Mouse (Mus musculus) ES-Bruce4 (cell line): ENCODE measurements at regions not wholly inside any gene's neighbourhood (a gene's known extent, or its start where the extent isn't known, plus 50 kb on each side); places are given as distances from the start of the nearest gene placed in this dataset.
"Not testable (repeated sequence)": the region's sequence is repeated elsewhere in the genome, so short reads cannot be mapped to it uniquely, and the experiment has no call there.

Experiments
- H3K27ac ChIP-seq: 2 replicates; pipeline ENCODE4 v1.5.1; 2012; ENCODE audit warnings: low read length, inconsistent platforms; ENCODE audit not compliant: insufficient read depth
- H3K27me3 ChIP-seq: 2 replicates; pipeline ENCODE4 v1.6.1; 2012; ENCODE audit warnings: mild to moderate bottlenecking, low read length, inconsistent platforms; ENCODE audit not compliant: control insufficient read depth, poor library complexity, insufficient read depth, severe bottlenecking
- H3K36me3 ChIP-seq: 2 replicates; pipeline ENCODE4 v1.6.1; 2012; ENCODE audit warnings: inconsistent platforms, mild to moderate bottlenecking, low read length, moderate library complexity; ENCODE audit not compliant: control insufficient read depth, poor library complexity, insufficient read depth, severe bottlenecking
- H3K4me1 ChIP-seq: one replicate; pipeline ENCODE4 v1.8.1; 2011; ENCODE audit warnings: low read length; ENCODE audit not compliant: control insufficient read depth, insufficient read depth
- H3K4me3 ChIP-seq: 2 replicates; pipeline ENCODE4 v1.5.1; 2011; ENCODE audit warnings: low read depth, mild to moderate bottlenecking, low read length
- H3K9ac ChIP-seq: 2 replicates; pipeline ENCODE4 v1.6.1; 2012; ENCODE audit warnings: low read depth, mild to moderate bottlenecking, inconsistent platforms; ENCODE audit not compliant: poor library complexity, severe bottlenecking
- H3K9me3 ChIP-seq: replicated peaks from 2 replicates; pipeline ENCODE4 v1.6.1; 2012; ENCODE audit warnings: mild to moderate bottlenecking, low read length, inconsistent platforms; ENCODE audit not compliant: control insufficient read depth, poor library complexity, insufficient read depth, severe bottlenecking
- CTCF ChIP-seq: IDR thresholded peaks from one replicate; pipeline ENCODE4 v1.8.1; 2011; ENCODE audit warnings: low read depth, low read length
- EP300 ChIP-seq: IDR thresholded peaks from 2 replicates; pipeline ENCODE4 v1.6.1; 2011; ENCODE audit warnings: low read depth, low read length; ENCODE audit not compliant: insufficient read depth
- POLR2A ChIP-seq: IDR thresholded peaks from one replicate; pipeline ENCODE4 v1.8.1; 2011; ENCODE audit warnings: low read length; ENCODE audit not compliant: insufficient read depth

DNA sequence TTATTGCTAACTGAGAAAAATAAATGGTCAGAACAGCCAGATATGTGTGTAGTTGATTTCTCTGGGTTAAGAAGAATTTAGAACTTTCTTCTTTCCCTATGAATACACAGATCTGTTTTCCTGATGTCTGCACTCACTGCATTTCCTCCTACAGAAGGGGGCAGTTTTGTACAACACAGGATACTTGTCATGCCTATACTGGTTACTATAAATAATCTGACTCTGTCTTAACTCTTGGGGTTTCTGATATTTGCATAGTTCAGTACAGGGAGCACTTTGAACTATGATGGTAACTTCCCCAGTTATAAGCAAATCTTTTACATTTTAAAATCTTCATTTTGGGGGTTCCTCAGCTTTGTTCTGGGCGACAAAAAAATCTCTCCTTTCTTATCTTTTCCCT lies 198.7 kb upstream of the Myo3a start:
- Histone ChIP-seq H3K4me3 (no peak overlapping the region), H3K27ac (no peak overlapping the region), H3K4me1 (no peaks in the 10 kb centered on the region), H3K27me3 (no peaks in the 10 kb centered on the region), H3K36me3 (no peaks in the 10 kb centered on the region), H3K9ac (no peak overlapping the region), H3K9me3 (no peaks in the 10 kb centered on the region)
- TF ChIP-seq EP300 (no peak), POLR2A (no peak), CTCF (no peak)

DNA sequence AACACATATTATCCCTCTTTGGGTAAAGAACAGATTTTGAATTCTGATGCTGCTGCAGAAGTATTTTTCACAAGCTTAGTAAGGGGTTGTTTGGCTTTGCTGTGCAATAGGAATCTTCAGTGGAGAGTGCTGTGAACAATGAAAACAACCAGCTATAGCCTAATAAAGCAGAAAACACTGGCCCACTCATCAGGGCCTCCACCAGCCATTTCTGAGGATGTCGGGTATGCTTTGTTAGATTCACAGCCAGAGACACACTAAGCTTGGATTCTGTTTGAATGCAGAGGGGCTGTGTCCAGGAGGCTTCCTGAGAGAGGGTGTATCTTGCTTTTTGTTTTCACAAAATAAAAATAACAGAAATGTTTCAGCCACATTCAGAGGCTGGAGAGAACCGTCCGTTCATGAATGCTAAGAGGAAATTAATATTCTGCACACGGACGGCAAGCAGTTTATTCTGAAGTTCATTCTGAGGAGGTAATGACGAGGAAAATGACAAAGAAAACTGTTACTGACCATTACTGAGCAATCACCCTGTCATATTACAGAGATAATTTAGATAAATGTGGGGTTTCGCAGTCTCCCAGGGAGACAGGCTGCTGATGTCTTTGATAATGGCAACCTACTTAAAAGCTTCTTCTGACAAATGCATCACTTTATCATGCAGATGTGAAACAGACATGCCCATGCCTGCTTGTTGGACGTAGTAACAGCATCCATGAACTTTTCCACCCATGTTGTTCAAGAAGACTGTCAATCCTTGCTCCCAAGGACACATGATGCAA lies 198.1 kb upstream of the Myo3a start:
- no peak overlapping the region for H3K9ac ChIP-seq
- no peaks in the 10 kb centered on the region for H3K27me3 ChIP-seq
- H3K4me3 ChIP-seq, result no peak overlapping the region
- H3K27ac ChIP-seq, result no peak overlapping the region
- no peaks in the 10 kb centered on the region for H3K36me3 ChIP-seq
- TF ChIP-seq CTCF, result no peak
- H3K4me1 ChIP-seq, result no peaks in the 10 kb centered on the region
- H3K9me3 ChIP-seq, result no peaks in the 10 kb centered on the region

- H3K4me3 ChIP-seq, result no peak overlapping the region
- H3K27me3 ChIP-seq, result no peaks in the 10 kb centered on the region
- no peaks in the 10 kb centered on the region for H3K9me3 ChIP-seq
- TF ChIP-seq CTCF, result no peak
- TF ChIP-seq EP300, result no peak
- no peak for TF ChIP-seq POLR2A
- H3K27ac ChIP-seq, result no peak overlapping the region
- H3K36me3 ChIP-seq, result no peaks in the 10 kb centered on the region
- H3K4me1 ChIP-seq, result no peaks in the 10 kb centered on the region
- no peak overlapping the region for H3K9ac ChIP-seq
Observed at GRCm38 (mm10) chr2:22029804-22030194, 197.5 kb upstream of the Myo3a start.

DNA sequence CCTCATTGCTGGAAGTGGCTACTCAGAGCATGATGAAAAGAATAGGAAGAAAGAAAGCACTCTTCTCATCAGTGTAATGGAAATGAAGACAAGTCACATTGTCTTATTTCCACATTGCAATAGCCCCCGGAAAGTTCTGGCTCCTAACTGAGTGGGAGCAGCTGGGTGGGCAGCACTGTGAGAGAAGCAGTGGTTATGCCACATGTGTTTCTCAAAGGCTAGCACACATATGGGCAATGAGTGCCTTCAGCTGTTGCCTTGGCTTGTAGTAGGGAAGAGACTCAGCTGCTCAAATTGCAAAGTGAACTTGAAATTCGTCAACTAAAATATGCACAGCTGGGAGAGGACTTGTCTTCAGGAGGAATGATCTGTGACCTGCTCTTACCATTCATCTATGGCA lies 190.5 kb upstream of the Myo3a start:
- no peak for TF ChIP-seq POLR2A
- TF ChIP-seq EP300, result no peak
- no peak for TF ChIP-seq CTCF
- no peak overlapping the region for H3K4me3 ChIP-seq
- H3K9me3 ChIP-seq, result no peaks in the 10 kb centered on the region
- peaks cover 3% of the 10 kb centered on the region for H3K4me1 ChIP-seq
- no peaks in the 10 kb centered on the region for H3K36me3 ChIP-seq
- no peak overlapping the region for H3K27ac ChIP-seq
- no peak overlapping the region for H3K9ac ChIP-seq
- H3K27me3 ChIP-seq, result no peaks in the 10 kb centered on the region

DNA sequence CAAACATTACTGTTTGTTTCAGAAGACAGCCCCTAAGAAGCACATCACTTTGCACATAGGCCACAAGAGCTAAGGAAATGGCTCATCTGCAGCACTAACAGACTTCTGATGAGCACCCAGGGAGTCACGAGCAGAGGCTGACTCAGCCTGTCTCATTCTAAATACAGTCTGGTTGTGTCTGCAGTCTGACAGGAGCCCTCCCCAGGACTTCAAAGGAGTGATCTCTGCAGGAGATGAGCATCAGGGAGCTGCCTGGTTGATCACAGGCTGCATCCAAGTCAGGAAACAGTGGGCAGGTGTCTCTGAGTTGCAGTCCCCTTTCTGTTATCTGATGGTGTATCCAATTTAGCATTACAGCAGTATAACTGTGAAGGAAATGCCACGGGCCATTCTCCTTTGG lies 188.5 kb upstream of the Myo3a start:
- Histone ChIP-seq H3K27ac (no peak overlapping the region), H3K27me3 (no peaks in the 10 kb centered on the region), H3K4me3 (no peak overlapping the region), H3K9ac (no peak overlapping the region), H3K4me1 (peaks cover 3% of the 10 kb centered on the region), H3K9me3 (peaks cover 5% of the 10 kb centered on the region; the same call in 1 of the 2 replicates), H3K36me3 (no peaks in the 10 kb centered on the region)
- TF ChIP-seq EP300 (no peak), CTCF (no peak), POLR2A (no peak)

DNA sequence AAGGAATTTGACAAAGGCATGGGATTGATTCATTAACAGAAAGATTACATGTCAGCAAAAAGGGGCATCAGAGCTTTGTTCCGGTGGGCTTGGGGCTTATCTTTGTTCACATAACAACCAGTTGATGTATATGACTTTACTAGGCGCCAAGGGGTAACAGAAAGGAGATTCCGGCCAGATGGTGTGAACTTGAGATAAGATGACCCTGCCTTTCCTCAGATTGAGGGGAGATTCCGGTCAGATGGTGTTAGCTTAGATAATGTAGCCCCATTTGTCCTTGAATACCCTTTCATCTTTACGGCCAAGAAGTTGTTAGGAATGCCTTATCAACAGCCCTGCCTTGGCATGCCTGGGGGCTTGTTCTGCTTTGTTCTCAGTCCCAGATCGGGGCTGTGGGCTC lies 183.4 kb upstream of the Myo3a start:
- H3K9ac ChIP-seq, H3K27me3 ChIP-seq, H3K36me3 ChIP-seq, H3K27ac ChIP-seq, H3K4me3 ChIP-seq, H3K4me1 ChIP-seq: not testable (repeated sequence)
- H3K9me3 ChIP-seq, result peaks cover 14% of the 10 kb centered on the region; the same call in 1 of the 2 replicates
